Mouse (Mus musculus): ENCODE measurements around the gene Gm47985. TPM values are rescaled to one million over a fixed set of nuclear protein-coding genes. Genes with fewer than 3 reads are reported as not detected.
"Not testable (repeated sequence)": the region's sequence is repeated elsewhere in the genome, so short reads cannot be mapped to it uniquely, and the experiment has no call there.

Gm47985 gene
- polyA plus RNA-seq, 1 experiment from 2014 or later = 0.26 TPM

GRCm38 (mm10) chr1:151192075-151192474, 9.7 kb downstream of the Gm47985 start, which contains the start of gene Gm8947:
Gene Gm8947, plus strand, starts transcription at chr1:151192376.
- no CpG with 5 or more reads among the region's 7 CpGs for WGBS
- not testable (repeated sequence) for H3K4me3 ChIP-seq (ENCODE audit: low read length); ATAC-seq (ENCODE audit: low FRiP score, low TSS enrichment); H3K4me2 ChIP-seq (replicated peaks; ENCODE audit: low read depth, low read length); H3K9me3 ChIP-seq (ENCODE audit: control insufficient read depth, low read length); H3K27ac ChIP-seq (ENCODE audit: low read depth, low read length); H3K36me3 ChIP-seq (ENCODE audit: control insufficient read depth, insufficient read depth, low read length); H3K4me1 ChIP-seq (ENCODE audit: control insufficient read depth, insufficient read depth, low read length); H3K27me3 ChIP-seq (ENCODE audit: control insufficient read depth, insufficient read depth, low read length); H3K9ac ChIP-seq (ENCODE audit: low read depth, low read length)

- not testable (repeated sequence) for H3K27me3 ChIP-seq (ENCODE audit: control insufficient read depth, insufficient read depth, low read length); H3K9me3 ChIP-seq (ENCODE audit: control insufficient read depth, low read length); H3K9ac ChIP-seq (ENCODE audit: low read depth, low read length); H3K4me1 ChIP-seq (ENCODE audit: control insufficient read depth, insufficient read depth, low read length); H3K4me2 ChIP-seq (replicated peaks; ENCODE audit: low read depth, low read length); ATAC-seq (ENCODE audit: low FRiP score, low TSS enrichment); H3K27ac ChIP-seq (ENCODE audit: low read depth, low read length); H3K4me3 ChIP-seq (ENCODE audit: low read length); H3K36me3 ChIP-seq (ENCODE audit: control insufficient read depth, insufficient read depth, low read length)
- 93% methylated on average over 14 of the region's 15 CpGs for WGBS
Measured at GRCm38 (mm10) chr1:151192739-151193138, 10.4 kb downstream of the Gm47985 start.

GRCm38 (mm10) chr1:151195986-151196385, 13.6 kb downstream of the Gm47985 start:
- not testable (repeated sequence) for H3K9ac ChIP-seq (ENCODE audit: low read depth, low read length); H3K4me2 ChIP-seq (replicated peaks; ENCODE audit: low read depth, low read length); H3K36me3 ChIP-seq (ENCODE audit: control insufficient read depth, insufficient read depth, low read length); ATAC-seq (ENCODE audit: low FRiP score, low TSS enrichment); H3K4me1 ChIP-seq (ENCODE audit: control insufficient read depth, insufficient read depth, low read length); H3K27me3 ChIP-seq (ENCODE audit: control insufficient read depth, insufficient read depth, low read length); H3K27ac ChIP-seq (ENCODE audit: low read depth, low read length); H3K4me3 ChIP-seq (ENCODE audit: low read length); H3K9me3 ChIP-seq (ENCODE audit: control insufficient read depth, low read length)
- WGBS = 81% methylated on average over 4 of the region's 4 CpGs

- H3K4me2 ChIP-seq (replicated peaks; ENCODE audit: low read depth, low read length); H3K27me3 ChIP-seq (ENCODE audit: control insufficient read depth, insufficient read depth, low read length); ATAC-seq (ENCODE audit: low FRiP score, low TSS enrichment); H3K4me3 ChIP-seq (ENCODE audit: low read length); H3K4me1 ChIP-seq (ENCODE audit: control insufficient read depth, insufficient read depth, low read length); H3K27ac ChIP-seq (ENCODE audit: low read depth, low read length); H3K36me3 ChIP-seq (ENCODE audit: control insufficient read depth, insufficient read depth, low read length); H3K9me3 ChIP-seq (ENCODE audit: control insufficient read depth, low read length); H3K9ac ChIP-seq (ENCODE audit: low read depth, low read length): not testable (repeated sequence)
- WGBS = 68% methylated on average over 3 of the region's 3 CpGs
Measured at GRCm38 (mm10) chr1:151196690-151197089, 14.4 kb downstream of the Gm47985 start.

- H3K27me3 ChIP-seq (ENCODE audit: control insufficient read depth, insufficient read depth, low read length); H3K4me3 ChIP-seq (ENCODE audit: low read length); H3K4me1 ChIP-seq (ENCODE audit: control insufficient read depth, insufficient read depth, low read length); H3K4me2 ChIP-seq (replicated peaks; ENCODE audit: low read depth, low read length); ATAC-seq (ENCODE audit: low FRiP score, low TSS enrichment); H3K36me3 ChIP-seq (ENCODE audit: control insufficient read depth, insufficient read depth, low read length); H3K9me3 ChIP-seq (ENCODE audit: control insufficient read depth, low read length); H3K9ac ChIP-seq (ENCODE audit: low read depth, low read length); H3K27ac ChIP-seq (ENCODE audit: low read depth, low read length): not testable (repeated sequence)
- 89% methylated on average over 2 of the region's 4 CpGs for WGBS
Measured at GRCm38 (mm10) chr1:151198120-151198519, 15.8 kb downstream of the Gm47985 start, which contains the start of gene Gm47995. Gene Gm47995, plus strand, starts transcription at chr1:151198448.

- not testable (repeated sequence) for H3K9ac ChIP-seq (ENCODE audit: low read depth, low read length); ATAC-seq (ENCODE audit: low FRiP score, low TSS enrichment)
Measured at GRCm38 (mm10) chr1:151200620-151201019, 18.3 kb downstream of the Gm47985 start.

GRCm38 (mm10) chr1:151202771-151203170, 20.4 kb downstream of the Gm47985 start:
- WGBS = 61% methylated on average over 3 of the region's 5 CpGs
- H3K9me3 ChIP-seq (ENCODE audit: control insufficient read depth, low read length); H3K27ac ChIP-seq (ENCODE audit: low read depth, low read length); H3K27me3 ChIP-seq (ENCODE audit: control insufficient read depth, insufficient read depth, low read length); H3K9ac ChIP-seq (ENCODE audit: low read depth, low read length); H3K36me3 ChIP-seq (ENCODE audit: control insufficient read depth, insufficient read depth, low read length); H3K4me2 ChIP-seq (replicated peaks; ENCODE audit: low read depth, low read length); H3K4me3 ChIP-seq (ENCODE audit: low read length); H3K4me1 ChIP-seq (ENCODE audit: control insufficient read depth, insufficient read depth, low read length): not testable (repeated sequence)
- ATAC-seq (ENCODE audit: low FRiP score, low TSS enrichment) = peak; percentile 52; the same call in 1 of the 2 replicates

More at GRCm38 (mm10) chr1:151200620-151201019, 18.3 kb downstream of the Gm47985 start:
- not testable (repeated sequence) for H3K27ac ChIP-seq (ENCODE audit: low read depth, low read length); H3K4me2 ChIP-seq (replicated peaks; ENCODE audit: low read depth, low read length); H3K27me3 ChIP-seq (ENCODE audit: control insufficient read depth, insufficient read depth, low read length); H3K36me3 ChIP-seq (ENCODE audit: control insufficient read depth, insufficient read depth, low read length); H3K9me3 ChIP-seq (ENCODE audit: control insufficient read depth, low read length); H3K4me3 ChIP-seq (ENCODE audit: low read length); H3K4me1 ChIP-seq (ENCODE audit: control insufficient read depth, insufficient read depth, low read length)

- WGBS = no CpG with 5 or more reads among the region's 6 CpGs
- not testable (repeated sequence) for ATAC-seq (ENCODE audit: low FRiP score, low TSS enrichment); H3K4me1 ChIP-seq (ENCODE audit: control insufficient read depth, insufficient read depth, low read length); H3K27ac ChIP-seq (ENCODE audit: low read depth, low read length); H3K27me3 ChIP-seq (ENCODE audit: control insufficient read depth, insufficient read depth, low read length); H3K9ac ChIP-seq (ENCODE audit: low read depth, low read length); H3K9me3 ChIP-seq (ENCODE audit: control insufficient read depth, low read length); H3K36me3 ChIP-seq (ENCODE audit: control insufficient read depth, insufficient read depth, low read length); H3K4me3 ChIP-seq (ENCODE audit: low read length); H3K4me2 ChIP-seq (replicated peaks; ENCODE audit: low read depth, low read length)
Measured at GRCm38 (mm10) chr1:151203818-151204217, 21.5 kb downstream of the Gm47985 start, which contains the start of gene 3110040M04Rik. Gene 3110040M04Rik, plus strand, starts transcription at chr1:151204121.

- ATAC-seq (ENCODE audit: low FRiP score, low TSS enrichment) = peak; percentile 66; the same call in 1 of the 2 replicates
- not testable (repeated sequence) for H3K4me1 ChIP-seq (ENCODE audit: control insufficient read depth, insufficient read depth, low read length); H3K9me3 ChIP-seq (ENCODE audit: control insufficient read depth, low read length); H3K4me3 ChIP-seq (ENCODE audit: low read length); H3K36me3 ChIP-seq (ENCODE audit: control insufficient read depth, insufficient read depth, low read length); H3K4me2 ChIP-seq (replicated peaks; ENCODE audit: low read depth, low read length); H3K9ac ChIP-seq (ENCODE audit: low read depth, low read length); H3K27ac ChIP-seq (ENCODE audit: low read depth, low read length); H3K27me3 ChIP-seq (ENCODE audit: control insufficient read depth, insufficient read depth, low read length)
- 59% methylated on average over 3 of the region's 5 CpGs for WGBS
Measured at GRCm38 (mm10) chr1:151208493-151208892, 26.2 kb downstream of the Gm47985 start.

All from kidney, embryonic 14.5 days (tissue).